Mouse (Mus musculus) heart, adult 8-10 months (tissue): ENCODE results near the gene Grasp. TPM values are rescaled to one million over a fixed set of nuclear protein-coding genes. Genes with fewer than 3 reads are reported as not detected.

Experiments used
- DNase-seq: peaks from one replicate; pipeline ENCODE4 v3.0.0; 2022; ENCODE audit warnings: low spot score
- total RNA-seq, 4 experiments: library from RNA; stranded (reverse); gene quantifications; 2 replicates each; pipeline ENCODE4 v1.2.4; 2022

Gene Grasp
- total RNA-seq, 4 experiments from 2014 or later = 7.6 to 10.2 (median 9.5) TPM

GRCm38 (mm10) chr15:101194951-101195823, 28.8 kb upstream of the Grasp start:
- no peak for DNase-seq

- no peak for DNase-seq
Observed at GRCm38 (mm10) chr15:101196079-101196795, 27.8 kb upstream of the Grasp start.

- no peak for DNase-seq
Observed at GRCm38 (mm10) chr15:101196961-101197360, 27.0 kb upstream of the Grasp start.

- no peak for DNase-seq
Observed at GRCm38 (mm10) chr15:101197497-101198179, 26.4 kb upstream of the Grasp start.

GRCm38 (mm10) chr15:101198218-101198617, 25.8 kb upstream of the Grasp start:
- peak; percentile 70 for DNase-seq

- DNase-seq = no peak
Observed at GRCm38 (mm10) chr15:101198850-101199249, 25.1 kb upstream of the Grasp start.

- DNase-seq = no peak
Observed at GRCm38 (mm10) chr15:101200777-101201295, 23.2 kb upstream of the Grasp start.

GRCm38 (mm10) chr15:101201414-101201813, 22.6 kb upstream of the Grasp start:
- no peak for DNase-seq

- no peak for DNase-seq
Observed at GRCm38 (mm10) chr15:101203673-101204072, 20.3 kb upstream of the Grasp start.

- no peak for DNase-seq
Observed at GRCm38 (mm10) chr15:101204781-101205180, 19.2 kb upstream of the Grasp start.

- no peak for DNase-seq
Observed at GRCm38 (mm10) chr15:101210228-101210627, 13.8 kb upstream of the Grasp start.

- DNase-seq = no peak
Observed at GRCm38 (mm10) chr15:101210998-101211613, 12.9 kb upstream of the Grasp start.

- DNase-seq = no peak
Observed at GRCm38 (mm10) chr15:101212435-101212834, 11.6 kb upstream of the Grasp start.

- no peak for DNase-seq
Observed at GRCm38 (mm10) chr15:101215136-101215535, 8.9 kb upstream of the Grasp start.

- no peak for DNase-seq
Observed at GRCm38 (mm10) chr15:101216036-101216435, 8.0 kb upstream of the Grasp start.

- DNase-seq = no peak
Observed at GRCm38 (mm10) chr15:101220905-101221297, 3.1 kb upstream of the Grasp start.

GRCm38 (mm10) chr15:101221298-101222104, 2.5 kb upstream of the Grasp start:
- DNase-seq = peak; percentile 88

GRCm38 (mm10) chr15:101222897-101223482, 998 bp upstream of the Grasp start:
- no peak for DNase-seq

- DNase-seq = no peak
Observed at GRCm38 (mm10) chr15:101223596-101223995, 392 bp upstream of the Grasp start.

GRCm38 (mm10) chr15:101224977-101225376, 989 bp downstream of the Grasp start:
- DNase-seq = no peak
